Mouse (Mus musculus): ENCODE data around the gene Tacr2. TPM values are rescaled to one million over a fixed set of nuclear protein-coding genes. Genes with fewer than 3 reads are reported as not detected.

Gene Tacr2
- polyA plus RNA-seq (2015; fragmentation: Nextera tagmentation; extraction: Ambion mirVana), result not detected in 2 replicates

- no peak within 1 kb of the TSS for H3K9ac ChIP-seq
- H3K27ac ChIP-seq, result no peak within 1 kb of the TSS
- ATAC-seq (ENCODE audit: insufficient number of reproducible peaks, insufficient read depth, low FRiP score, low TSS enrichment, low read depth), result no peak
- no peaks in the 10 kb centered on the region for H3K9me3 ChIP-seq
- H3K27me3 ChIP-seq, result no peaks in the 10 kb centered on the region
- H3K4me1 ChIP-seq, result peaks cover 10% of the 10 kb centered on the region; the same call in 1 of the 2 replicates
- 63% methylated on average over 12 of the region's 12 CpGs for WGBS
- H3K4me3 ChIP-seq, result no peak within 1 kb of the TSS
- H3K4me2 ChIP-seq, result no peak within 1 kb of the TSS
- no peaks in the 10 kb centered on the region for H3K36me3 ChIP-seq
Measured at GRCm38 (mm10) chr10:62252000-62252488, at the start of gene Tacr2. Tacr2 (plus strand) TSS chr10:62252438.

- Histone ChIP-seq H3K36me3 (no peaks in the 10 kb centered on the region), H3K4me1 (no peaks in the 10 kb centered on the region), H3K4me2 (no peak overlapping the region), H3K27ac (no peak overlapping the region), H3K9ac (no peak overlapping the region), H3K27me3 (no peaks in the 10 kb centered on the region), H3K9me3 (no peaks in the 10 kb centered on the region; the same call in 1 of the 2 replicates), H3K4me3 (no peak overlapping the region)
- no peak for ATAC-seq (ENCODE audit: insufficient number of reproducible peaks, insufficient read depth, low FRiP score, low TSS enrichment, low read depth)
- WGBS, result 78% methylated on average over 6 of the region's 6 CpGs
Measured at GRCm38 (mm10) chr10:62202574-62202973, 49.7 kb upstream of the Tacr2 start.

GRCm38 (mm10) chr10:62208241-62208896 lies 43.9 kb upstream of the Tacr2 start:
- H3K4me3 ChIP-seq, result no peak overlapping the region
- no peak overlapping the region for H3K27ac ChIP-seq
- no peaks in the 10 kb centered on the region for H3K27me3 ChIP-seq
- H3K36me3 ChIP-seq, result no peaks in the 10 kb centered on the region
- H3K9ac ChIP-seq, result no peak overlapping the region
- no peak overlapping the region for H3K4me2 ChIP-seq
- 0 out of 2 replicates have a peak, but pooled peaks have one; percentile 54 for ATAC-seq (ENCODE audit: insufficient number of reproducible peaks, insufficient read depth, low FRiP score, low TSS enrichment, low read depth)
- peaks cover 8% of the 10 kb centered on the region for H3K4me1 ChIP-seq
- no peaks in the 10 kb centered on the region; the same call in 1 of the 2 replicates for H3K9me3 ChIP-seq
- WGBS, result 49% methylated on average over 10 of the region's 10 CpGs

GRCm38 (mm10) chr10:62211310-62211709 lies 40.9 kb upstream of the Tacr2 start:
- H3K36me3 ChIP-seq, result no peaks in the 10 kb centered on the region
- H3K4me1 ChIP-seq, result peaks cover 10% of the 10 kb centered on the region
- no peaks in the 10 kb centered on the region; the same call in 1 of the 2 replicates for H3K9me3 ChIP-seq
- H3K27ac ChIP-seq, result no peak overlapping the region
- WGBS, result 69% methylated on average over 6 of the region's 6 CpGs
- no peak overlapping the region for H3K4me2 ChIP-seq
- ATAC-seq (ENCODE audit: insufficient number of reproducible peaks, insufficient read depth, low FRiP score, low TSS enrichment, low read depth), result no peak
- H3K9ac ChIP-seq, result no peak overlapping the region
- H3K27me3 ChIP-seq, result no peaks in the 10 kb centered on the region
- no peak overlapping the region for H3K4me3 ChIP-seq

GRCm38 (mm10) chr10:62215169-62215616 lies 37.0 kb upstream of the Tacr2 start:
- Histone ChIP-seq H3K36me3 (no peaks in the 10 kb centered on the region), H3K4me2 (no peak overlapping the region), H3K9me3 (no peaks in the 10 kb centered on the region), H3K4me1 (peaks cover 10% of the 10 kb centered on the region), H3K27ac (no peak overlapping the region), H3K4me3 (no peak overlapping the region), H3K27me3 (no peaks in the 10 kb centered on the region), H3K9ac (no peak overlapping the region)
- WGBS, result 51% methylated on average over 5 of the region's 5 CpGs
- ATAC-seq (ENCODE audit: insufficient number of reproducible peaks, insufficient read depth, low FRiP score, low TSS enrichment, low read depth), result no peak

GRCm38 (mm10) chr10:62215633-62216032 lies 36.6 kb upstream of the Tacr2 start:
- Histone ChIP-seq H3K4me2 (no peak overlapping the region), H3K36me3 (no peaks in the 10 kb centered on the region), H3K27me3 (no peaks in the 10 kb centered on the region), H3K4me1 (peaks cover 6% of the 10 kb centered on the region), H3K9me3 (no peaks in the 10 kb centered on the region), H3K9ac (no peak overlapping the region), H3K27ac (no peak overlapping the region), H3K4me3 (no peak overlapping the region)
- 90% methylated on average over 8 of the region's 8 CpGs for WGBS
- no peak for ATAC-seq (ENCODE audit: insufficient number of reproducible peaks, insufficient read depth, low FRiP score, low TSS enrichment, low read depth)

- H3K27ac ChIP-seq, result peak overlapping the region; percentile 33; the same call in 1 of the 2 replicates
- no peaks in the 10 kb centered on the region for H3K36me3 ChIP-seq
- no peak overlapping the region for H3K4me2 ChIP-seq
- no peak overlapping the region for H3K4me3 ChIP-seq
- ATAC-seq (ENCODE audit: insufficient number of reproducible peaks, insufficient read depth, low FRiP score, low TSS enrichment, low read depth), result no peak
- H3K9me3 ChIP-seq, result no peaks in the 10 kb centered on the region
- 0 out of 2 replicates have a peak, but pooled peaks cover 2% of the 10 kb centered on the region for H3K4me1 ChIP-seq
- H3K27me3 ChIP-seq, result no peaks in the 10 kb centered on the region
- H3K9ac ChIP-seq, result no peak overlapping the region
- WGBS, result 54% methylated on average over 5 of the region's 5 CpGs
Measured at GRCm38 (mm10) chr10:62216595-62216994, 35.6 kb upstream of the Tacr2 start.

GRCm38 (mm10) chr10:62217196-62217595 lies 35.0 kb upstream of the Tacr2 start:
- H3K4me2 ChIP-seq, result no peak overlapping the region
- H3K36me3 ChIP-seq, result no peaks in the 10 kb centered on the region
- H3K4me1 ChIP-seq, result 0 out of 2 replicates have a peak, but pooled peaks cover 2% of the 10 kb centered on the region
- no peak for ATAC-seq (ENCODE audit: insufficient number of reproducible peaks, insufficient read depth, low FRiP score, low TSS enrichment, low read depth)
- no peak overlapping the region for H3K9ac ChIP-seq
- 56% methylated on average over 8 of the region's 8 CpGs for WGBS
- no peak overlapping the region for H3K4me3 ChIP-seq
- H3K9me3 ChIP-seq, result no peaks in the 10 kb centered on the region
- no peaks in the 10 kb centered on the region for H3K27me3 ChIP-seq
- peak overlapping the region; percentile 33; the same call in 1 of the 2 replicates for H3K27ac ChIP-seq

GRCm38 (mm10) chr10:62218044-62218788 lies 34.0 kb upstream of the Tacr2 start:
- no peak overlapping the region for H3K9ac ChIP-seq
- 87% methylated on average over 19 of the region's 19 CpGs for WGBS
- ATAC-seq (ENCODE audit: insufficient number of reproducible peaks, insufficient read depth, low FRiP score, low TSS enrichment, low read depth), result no peak

GRCm38 (mm10) chr10:62218789-62219172 lies 33.5 kb upstream of the Tacr2 start:
- no peak overlapping the region for H3K27ac ChIP-seq
- H3K4me3 ChIP-seq, result no peak overlapping the region
- H3K9me3 ChIP-seq, result no peaks in the 10 kb centered on the region
- H3K4me2 ChIP-seq, result no peak overlapping the region
- no peak for ATAC-seq (ENCODE audit: insufficient number of reproducible peaks, insufficient read depth, low FRiP score, low TSS enrichment, low read depth)
- H3K9ac ChIP-seq, result no peak overlapping the region
- H3K27me3 ChIP-seq, result no peaks in the 10 kb centered on the region
- H3K36me3 ChIP-seq, result no peaks in the 10 kb centered on the region
- WGBS, result 70% methylated on average over 7 of the region's 7 CpGs
- H3K4me1 ChIP-seq, result 0 out of 2 replicates have a peak, but pooled peaks cover 2% of the 10 kb centered on the region

More at GRCm38 (mm10) chr10:62218044-62218788, 34.0 kb upstream of the Tacr2 start:
- Histone ChIP-seq H3K36me3 (no peaks in the 10 kb centered on the region), H3K4me3 (no peak overlapping the region), H3K4me1 (0 out of 2 replicates have a peak, but pooled peaks cover 2% of the 10 kb centered on the region), H3K27ac (no peak overlapping the region), H3K9me3 (no peaks in the 10 kb centered on the region), H3K4me2 (no peak overlapping the region), H3K27me3 (no peaks in the 10 kb centered on the region)

GRCm38 (mm10) chr10:62220732-62221514 lies 31.3 kb upstream of the Tacr2 start:
- H3K4me1 ChIP-seq, result peaks cover 5% of the 10 kb centered on the region; the same call in 1 of the 2 replicates
- H3K9me3 ChIP-seq, result no peaks in the 10 kb centered on the region
- H3K36me3 ChIP-seq, result no peaks in the 10 kb centered on the region
- no peak overlapping the region for H3K4me2 ChIP-seq
- H3K9ac ChIP-seq, result no peak overlapping the region
- no peak overlapping the region for H3K27ac ChIP-seq
- no peak overlapping the region for H3K4me3 ChIP-seq
- no peaks in the 10 kb centered on the region for H3K27me3 ChIP-seq
- no peak for ATAC-seq (ENCODE audit: insufficient number of reproducible peaks, insufficient read depth, low FRiP score, low TSS enrichment, low read depth)
- WGBS, result 76% methylated on average over 8 of the region's 8 CpGs
